Mouse (Mus musculus): Measurements from ENCODE around the gene Naif1.

Naif1 gene

GRCm38 (mm10) chr2:32425568-32425967 is 24.7 kb upstream of the Naif1 start:
- intact Hi-C loops (cut with DNase I), result no loop called here

- intact Hi-C loops (cut with DNase I), result no loop called here
These were observed 24.1 kb upstream of the Naif1 start for GRCm38 (mm10) chr2:32426141-32426540.

- intact Hi-C loops (cut with DNase I), result no loop called here
These were observed 22.5 kb upstream of the Naif1 start for GRCm38 (mm10) chr2:32427720-32428119.

- intact Hi-C loops (cut with DNase I), result no loop called here
These were observed 22.0 kb upstream of the Naif1 start for GRCm38 (mm10) chr2:32428262-32428722.

GRCm38 (mm10) chr2:32429215-32429891 is 20.9 kb upstream of the Naif1 start:
- intact Hi-C loops (cut with DNase I), result no loop called here

GRCm38 (mm10) chr2:32430701-32431676 is 19.3 kb upstream of the Naif1 start:
- intact Hi-C loops (cut with DNase I), result no loop called here

GRCm38 (mm10) chr2:32436686-32437372 is 13.4 kb upstream of the Naif1 start:
- intact Hi-C loops (cut with DNase I), result no loop called here

GRCm38 (mm10) chr2:32437612-32438166 is 12.6 kb upstream of the Naif1 start:
- intact Hi-C loops (cut with DNase I), result no loop called here

GRCm38 (mm10) chr2:32438733-32439132 is 11.5 kb upstream of the Naif1 start:
- intact Hi-C loops (cut with DNase I), result no loop called here

GRCm38 (mm10) chr2:32439177-32439576 is 11.1 kb upstream of the Naif1 start:
- intact Hi-C loops (cut with DNase I), result no loop called here

- intact Hi-C loops (cut with DNase I), result no loop called here
These were observed 10.1 kb upstream of the Naif1 start for GRCm38 (mm10) chr2:32440164-32440563.

GRCm38 (mm10) chr2:32440632-32441031 is 9.6 kb upstream of the Naif1 start:
- intact Hi-C loops (cut with DNase I), result no loop called here

- intact Hi-C loops (cut with DNase I), result no loop called here
These were observed 8.7 kb upstream of the Naif1 start for GRCm38 (mm10) chr2:32441550-32441949.

GRCm38 (mm10) chr2:32445535-32445934 is 4.7 kb upstream of the Naif1 start:
- intact Hi-C loops (cut with DNase I), result no loop called here

GRCm38 (mm10) chr2:32447264-32447936 is 2.9 kb upstream of the Naif1 start:
- intact Hi-C loops (cut with DNase I), result no loop called here

- intact Hi-C loops (cut with DNase I), result no loop called here
These were observed 1.8 kb upstream of the Naif1 start for GRCm38 (mm10) chr2:32448480-32448879.

- intact Hi-C loops (cut with DNase I), result no loop called here
These were observed 906 bp downstream of the Naif1 start, which contains the start of gene Slc25a25 for GRCm38 (mm10) chr2:32450881-32451844. Gene Slc25a25 (minus strand): TSS chr2:32451445.

- intact Hi-C loops (cut with DNase I), result no loop called here
These were observed 1.7 kb downstream of the Naif1 start for GRCm38 (mm10) chr2:32451870-32452372.

GRCm38 (mm10) chr2:32452441-32452971 is 2.2 kb downstream of the Naif1 start:
- intact Hi-C loops (cut with DNase I), result no loop called here

Measured in adrenal gland (tissue).